Mouse (Mus musculus) bone marrow, adult 2 months (tissue): ENCODE results near the gene Adamts20.

Experiments used
- CTCF ChIP-seq: fragments of 200-500 bp; IDR thresholded peaks from 2 replicates; pipeline ENCODE4 v1.5.1; 2011; ENCODE audit warnings: low read length, control low read depth; ENCODE audit not compliant: control insufficient read depth, insufficient read depth
- POLR2A ChIP-seq: fragments of 200-500 bp; IDR thresholded peaks from 2 replicates; pipeline ENCODE4 v1.6.1; 2011; ENCODE audit warnings: low read depth, mild to moderate bottlenecking, control low read depth, low read length, borderline replicate concordance; ENCODE audit not compliant: control insufficient read depth

GRCm38 (mm10) chr15:94239127-94239526 is 226.1 kb downstream of the Adamts20 start:
- TF ChIP-seq POLR2A (no peak), CTCF (no peak)
